Mouse (Mus musculus) brown adipose tissue, adult 24 weeks (tissue): Measurements from ENCODE around the gene 1700008O03Rik. TPM values are rescaled to one million over a fixed set of nuclear protein-coding genes. Genes with fewer than 3 reads are reported as not detected.

Experiments used
- H3K27ac ChIP-seq: fragments of 200-500 bp; replicated peaks from 2 replicates; pipeline ENCODE4 v1.5.1; 2012; ENCODE audit warnings: low read depth, mild to moderate bottlenecking, low read length
- H3K4me1 ChIP-seq: fragments of 200-500 bp; 2 replicates; pipeline ENCODE4 v1.6.1; 2012; ENCODE audit warnings: low read length, mixed read lengths; ENCODE audit not compliant: control insufficient read depth, insufficient read depth, insufficient read length
- H3K4me3 ChIP-seq: fragments of 200-500 bp; 2 replicates; pipeline ENCODE4 v1.5.1; 2012; ENCODE audit warnings: low read depth, mild to moderate bottlenecking, low read length, moderate library complexity; ENCODE audit not compliant: insufficient read depth
- polyA plus RNA-seq: library from polyadenylated mRNA; stranded (reverse); fragments of >200 nt; gene quantifications from 2 replicates; pipeline ENCODE4 v1.2.4, GENCODE M21; 2012; ENCODE audit not compliant: missing spikeins, insufficient read depth, insufficient read length

1700008O03Rik gene
- not detected in 2 replicates for polyA plus RNA-seq

DNA sequence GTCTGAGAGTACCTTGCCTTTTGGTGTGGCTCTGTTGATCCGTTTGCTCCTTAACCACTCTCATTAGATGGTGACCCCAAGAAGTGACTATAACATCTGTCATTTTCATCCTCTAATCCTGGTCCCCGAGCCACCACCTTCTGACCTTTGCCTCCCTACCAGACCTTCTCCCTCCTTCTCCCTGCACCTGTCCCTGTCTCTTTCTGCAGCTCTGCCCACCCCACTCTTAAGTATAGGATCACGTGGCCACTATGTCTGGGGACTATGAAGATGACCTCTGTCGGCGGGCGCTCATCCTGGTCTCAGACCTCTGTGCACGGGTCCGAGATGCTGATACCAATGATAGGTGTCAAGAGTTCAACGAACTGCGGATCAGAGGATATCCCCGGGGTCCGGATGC lies at the start of gene 1700008O03Rik:
TSS of gene 1700008O03Rik (minus strand) at position 101 of the 400 bp plus-strand sequence.
- Histone ChIP-seq H3K27ac (no peak within 1 kb of the TSS), H3K4me1 (no peaks in the 10 kb centered on the region), H3K4me3 (peak within 1 kb of the TSS; percentile 61)

DNA sequence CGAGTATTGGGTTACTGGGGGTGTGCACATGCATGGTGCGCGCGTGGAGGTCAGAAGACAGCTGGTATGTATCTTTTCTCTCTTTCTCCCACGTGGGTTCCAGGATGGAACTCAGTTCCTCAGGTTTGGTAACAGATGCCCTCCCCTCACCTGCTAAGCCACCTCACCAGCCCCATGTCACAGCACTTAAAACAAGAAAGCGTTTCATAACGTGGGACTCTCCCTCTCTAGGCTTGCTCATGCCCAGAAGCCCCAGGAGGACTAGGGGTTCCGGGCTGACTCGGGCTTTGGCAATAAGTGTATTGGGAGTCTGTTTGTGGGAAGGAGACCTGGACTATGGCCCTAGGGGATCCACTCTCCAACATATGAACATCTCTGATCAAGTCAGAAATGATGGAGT lies 48.5 kb upstream of the 1700008O03Rik start:
- H3K4me3 ChIP-seq = no peak overlapping the region
- no peak overlapping the region for H3K27ac ChIP-seq
- no peaks in the 10 kb centered on the region for H3K4me1 ChIP-seq

DNA sequence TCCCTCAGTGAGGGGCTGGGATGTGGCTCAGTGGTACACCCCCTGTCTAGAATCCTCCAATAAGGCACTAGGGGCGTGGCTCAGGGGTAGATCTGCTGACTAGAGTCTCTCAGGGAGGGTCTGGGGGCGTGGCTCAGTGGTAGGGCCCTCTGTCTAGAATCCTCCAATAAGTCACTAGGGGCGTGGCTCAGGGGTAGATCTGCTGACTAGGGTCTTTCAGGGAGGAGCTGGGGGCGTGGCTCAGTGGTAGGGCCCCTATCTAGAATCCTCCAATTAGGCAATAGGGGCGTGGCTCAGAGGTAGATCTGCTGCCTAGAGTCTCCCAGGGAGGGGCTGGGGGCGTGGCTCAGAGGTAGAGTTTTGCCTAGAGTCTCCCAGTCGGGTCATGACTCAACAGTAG lies 47.8 kb upstream of the 1700008O03Rik start:
- H3K4me1 ChIP-seq = no peaks in the 10 kb centered on the region
- H3K27ac ChIP-seq = no peak overlapping the region
- H3K4me3 ChIP-seq = no peak overlapping the region

DNA sequence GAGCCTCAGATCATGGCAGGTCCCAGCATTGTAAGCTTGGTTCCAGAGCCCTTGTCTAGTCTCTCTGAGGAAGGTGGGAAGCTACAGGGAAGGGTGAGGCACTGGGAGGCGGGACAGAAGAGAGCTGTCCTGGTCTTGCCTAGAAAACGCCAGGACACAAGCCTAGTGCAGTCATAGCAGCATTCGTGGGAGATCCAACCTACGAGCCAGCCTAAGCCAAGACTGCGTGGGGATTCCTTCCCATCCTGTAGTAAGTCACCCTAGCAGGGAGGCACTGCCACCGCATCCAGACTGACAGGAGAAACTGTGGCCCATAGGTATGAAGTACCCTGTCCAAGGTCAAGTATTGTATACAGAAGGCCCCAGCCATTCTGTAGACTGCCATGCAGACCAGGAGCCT lies 46.9 kb upstream of the 1700008O03Rik start:
- H3K4me3 ChIP-seq = no peak overlapping the region
- H3K4me1 ChIP-seq = 0 out of 2 replicates have a peak, but pooled peaks cover 2% of the 10 kb centered on the region
- H3K27ac ChIP-seq = no peak overlapping the region

DNA sequence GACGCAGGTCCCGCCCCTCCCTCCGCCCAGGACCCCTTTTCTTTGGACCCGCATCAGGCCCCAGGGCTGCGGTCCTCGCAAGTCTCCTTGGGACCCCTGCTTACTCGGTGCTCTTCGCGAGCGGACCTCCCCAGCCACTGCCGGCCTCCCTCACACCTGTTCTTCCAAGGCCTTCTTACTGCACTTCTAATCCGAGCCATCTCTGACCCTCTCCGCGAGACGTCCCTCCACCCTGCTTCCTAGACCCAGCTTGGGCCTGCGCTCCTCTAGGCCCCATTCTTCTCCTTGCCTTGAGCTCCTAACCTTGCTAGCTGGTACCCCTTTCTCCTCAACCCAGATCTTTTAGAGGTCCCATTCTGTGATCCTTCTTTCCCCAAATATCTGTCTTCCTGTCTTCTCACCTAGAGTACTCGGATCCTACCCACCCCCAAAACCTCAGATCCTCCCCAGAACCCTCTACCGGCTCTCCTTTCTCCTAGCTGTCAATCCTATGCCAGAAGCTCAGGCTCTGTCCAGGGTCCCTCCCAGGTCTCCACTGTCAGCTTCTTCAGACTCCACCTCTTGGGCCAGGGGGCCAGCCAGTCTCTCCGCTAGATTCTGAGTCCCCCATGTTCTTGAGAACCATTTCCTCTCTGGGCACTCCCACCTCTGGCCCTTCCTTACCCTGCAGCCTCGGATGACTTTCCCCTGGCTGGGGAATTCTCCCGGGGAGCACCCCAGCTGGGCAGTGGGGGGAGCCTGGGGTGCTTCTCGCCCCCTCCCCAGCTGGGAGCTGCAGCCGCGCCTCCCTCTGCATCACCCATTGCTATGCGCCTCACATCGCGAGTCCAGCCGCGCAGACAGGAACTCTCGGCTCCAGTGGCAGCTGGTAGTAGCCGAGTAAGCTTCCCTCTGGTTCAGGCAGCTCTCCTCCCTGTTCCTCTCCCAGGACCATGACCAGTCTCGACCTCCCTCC lies 44.2 kb upstream of the 1700008O03Rik start:
- H3K4me1 ChIP-seq = 0 out of 2 replicates have a peak, but pooled peaks cover 2% of the 10 kb centered on the region
- H3K4me3 ChIP-seq = no peak overlapping the region

DNA sequence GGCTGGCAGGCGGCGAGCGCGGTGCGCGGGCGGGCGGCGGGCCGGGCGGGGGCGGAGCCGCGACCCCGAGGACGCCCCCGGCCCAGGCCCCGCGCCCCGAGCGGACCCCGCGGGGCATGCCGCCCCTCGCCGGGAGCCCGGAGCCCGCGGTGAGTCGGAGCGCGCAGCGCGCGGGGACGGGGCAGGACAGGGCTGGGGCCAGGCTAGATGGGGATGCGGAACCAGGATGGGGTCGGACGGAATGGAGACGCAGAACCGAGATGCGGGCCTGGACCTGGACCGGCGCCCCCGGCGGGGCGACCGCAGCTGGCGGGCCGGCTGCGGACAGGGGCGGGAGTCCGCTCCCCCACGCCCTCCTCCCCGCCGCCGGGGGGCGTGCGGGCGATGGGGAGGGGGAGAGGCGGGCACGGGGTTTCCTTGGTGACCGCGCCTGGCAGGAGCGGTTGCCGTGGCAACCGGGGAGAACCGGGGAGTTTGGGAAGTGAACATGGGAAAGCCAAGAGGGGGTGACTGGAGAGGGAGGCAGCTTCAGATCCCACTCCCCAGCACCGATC lies 43.4 kb upstream of the 1700008O03Rik start, which contains the start of gene Lrrc4b:
TSS of gene Lrrc4b (plus strand) at position 51 of the 554 bp plus-strand sequence.
- H3K27ac ChIP-seq = no peak within 1 kb of the TSS
- 0 out of 2 replicates have a peak, but pooled peaks cover 2% of the 10 kb centered on the region for H3K4me1 ChIP-seq
- no peak within 1 kb of the TSS for H3K4me3 ChIP-seq

More for the DNA sequence above, 44.2 kb upstream of the 1700008O03Rik start:
- H3K27ac ChIP-seq = no peak overlapping the region

DNA sequence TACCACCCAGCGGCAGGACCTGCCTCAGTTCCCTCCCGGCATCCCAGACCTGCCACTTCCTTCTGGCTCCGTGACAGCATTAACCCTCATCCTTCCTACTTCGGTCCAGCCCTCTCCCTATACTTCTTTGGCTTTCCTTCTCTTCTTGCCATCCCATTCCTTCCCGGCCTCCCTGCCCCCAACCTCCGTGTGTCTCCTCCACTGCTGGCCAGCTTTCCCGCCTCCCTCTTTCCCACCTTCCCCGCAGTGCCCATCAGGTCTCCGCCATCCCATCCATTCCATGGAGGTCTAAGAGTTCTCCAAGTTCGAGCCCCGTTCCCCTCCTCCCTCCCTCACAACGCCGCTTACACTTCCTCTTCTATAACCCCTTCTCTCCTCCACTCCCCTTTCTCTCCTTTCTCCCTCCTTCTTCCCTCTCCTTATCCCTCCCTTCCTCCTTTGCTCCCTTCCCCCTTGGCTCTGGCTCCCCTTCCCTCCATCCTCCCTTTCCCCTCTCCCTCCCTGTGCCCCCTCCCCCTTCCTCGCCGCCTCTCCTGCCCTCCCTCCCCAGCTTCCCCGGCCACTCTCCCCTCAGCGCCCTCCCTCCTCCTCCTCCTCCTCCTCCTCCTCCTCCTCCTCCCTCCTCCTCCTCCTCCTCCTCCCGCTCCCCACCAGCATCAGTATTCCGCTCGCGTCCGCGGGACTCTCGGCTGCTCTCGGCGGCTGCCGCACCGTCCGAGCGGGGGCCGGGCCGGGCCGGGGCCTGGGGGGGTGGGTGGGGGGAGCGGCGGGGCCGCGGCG lies 42.7 kb upstream of the 1700008O03Rik start:
- Histone ChIP-seq H3K27ac (no peak overlapping the region), H3K4me3 (no peak overlapping the region), H3K4me1 (0 out of 2 replicates have a peak, but pooled peaks cover 2% of the 10 kb centered on the region)

DNA sequence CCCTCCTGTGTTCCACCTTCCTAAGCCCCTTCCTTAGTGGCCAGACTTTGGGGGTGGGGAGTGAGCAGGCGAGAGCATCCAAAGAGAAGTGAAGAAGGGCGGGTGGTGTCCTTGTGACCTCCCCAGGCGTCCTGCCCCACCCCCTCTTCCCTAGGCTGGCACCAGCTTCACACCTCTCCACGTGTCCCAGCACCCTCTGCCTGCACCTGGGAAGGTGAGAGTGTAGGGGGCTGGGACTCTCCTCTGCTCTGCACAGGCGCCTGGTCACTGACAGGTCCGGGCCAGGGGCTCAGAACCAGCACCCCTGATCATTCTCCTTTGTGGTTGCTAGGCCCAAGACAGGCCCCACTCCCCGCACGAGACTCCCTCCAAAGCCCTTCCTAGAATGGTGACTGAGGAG lies 42.0 kb upstream of the 1700008O03Rik start:
- Histone ChIP-seq H3K27ac (no peak overlapping the region), H3K4me1 (0 out of 2 replicates have a peak, but pooled peaks cover 2% of the 10 kb centered on the region), H3K4me3 (no peak overlapping the region)

DNA sequence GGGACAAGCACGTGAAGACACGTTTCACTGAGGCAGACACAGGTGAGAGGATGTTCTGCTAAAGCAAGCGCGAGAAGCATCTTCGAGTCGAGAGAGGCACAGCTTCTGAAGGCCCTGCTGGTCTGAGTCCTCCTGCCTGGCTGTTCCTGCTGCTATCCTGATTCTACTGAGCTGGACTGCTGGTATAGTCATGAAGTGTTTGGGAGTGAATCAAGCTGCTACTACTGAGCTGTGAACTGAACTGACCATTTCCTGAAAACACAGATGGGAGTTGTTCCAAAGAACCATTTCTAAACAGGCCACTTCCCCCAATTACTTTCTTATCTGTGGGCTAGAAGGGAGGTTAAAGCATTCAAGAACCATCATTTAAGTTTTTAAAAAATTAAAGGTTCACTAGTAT lies 27.7 kb upstream of the 1700008O03Rik start:
- no peak overlapping the region for H3K4me3 ChIP-seq
- H3K4me1 ChIP-seq = no peaks in the 10 kb centered on the region
- no peak overlapping the region for H3K27ac ChIP-seq

DNA sequence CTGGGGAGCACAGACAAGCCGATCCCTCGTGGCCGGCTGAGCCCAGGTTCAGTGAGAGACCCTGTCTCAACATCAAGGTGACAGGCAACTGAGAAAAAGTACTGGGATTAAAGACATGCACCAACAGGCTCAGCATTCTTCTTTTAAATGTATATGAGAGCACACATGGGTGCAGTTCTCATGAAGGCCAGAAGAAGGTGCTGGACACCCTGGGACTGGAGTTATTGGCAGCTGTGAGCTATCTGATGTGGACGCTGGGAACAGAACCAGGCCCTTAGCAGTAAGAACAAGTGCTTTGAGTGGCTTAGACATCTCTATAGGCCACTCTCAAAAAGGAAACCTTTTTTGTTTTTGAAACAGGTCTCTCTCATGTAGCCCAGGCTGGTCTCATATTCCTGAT lies 25.5 kb upstream of the 1700008O03Rik start:
- Histone ChIP-seq H3K27ac (no peak overlapping the region), H3K4me3 (no peak overlapping the region), H3K4me1 (no peaks in the 10 kb centered on the region)

DNA sequence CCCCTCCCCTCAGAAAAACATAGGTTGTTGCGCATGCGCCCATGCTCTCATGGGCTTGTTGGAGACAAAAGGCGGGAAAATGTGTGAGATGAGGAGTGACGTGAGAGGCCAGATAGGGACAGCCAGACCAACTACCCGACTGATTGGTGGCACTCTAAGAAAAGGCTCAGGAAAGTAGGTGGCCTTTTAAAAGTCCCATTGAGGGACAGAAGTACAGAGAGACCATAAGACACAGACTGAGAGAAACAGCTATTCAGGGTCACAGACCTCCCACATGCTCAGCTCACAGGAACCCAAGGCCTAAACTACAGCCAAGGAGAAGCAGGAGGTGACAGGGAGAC lies 20.4 kb upstream of the 1700008O03Rik start:
- no peaks in the 10 kb centered on the region for H3K4me1 ChIP-seq
- peak overlapping the region; percentile 33; the same call in 1 of the 2 replicates for H3K4me3 ChIP-seq
- no peak overlapping the region for H3K27ac ChIP-seq

DNA sequence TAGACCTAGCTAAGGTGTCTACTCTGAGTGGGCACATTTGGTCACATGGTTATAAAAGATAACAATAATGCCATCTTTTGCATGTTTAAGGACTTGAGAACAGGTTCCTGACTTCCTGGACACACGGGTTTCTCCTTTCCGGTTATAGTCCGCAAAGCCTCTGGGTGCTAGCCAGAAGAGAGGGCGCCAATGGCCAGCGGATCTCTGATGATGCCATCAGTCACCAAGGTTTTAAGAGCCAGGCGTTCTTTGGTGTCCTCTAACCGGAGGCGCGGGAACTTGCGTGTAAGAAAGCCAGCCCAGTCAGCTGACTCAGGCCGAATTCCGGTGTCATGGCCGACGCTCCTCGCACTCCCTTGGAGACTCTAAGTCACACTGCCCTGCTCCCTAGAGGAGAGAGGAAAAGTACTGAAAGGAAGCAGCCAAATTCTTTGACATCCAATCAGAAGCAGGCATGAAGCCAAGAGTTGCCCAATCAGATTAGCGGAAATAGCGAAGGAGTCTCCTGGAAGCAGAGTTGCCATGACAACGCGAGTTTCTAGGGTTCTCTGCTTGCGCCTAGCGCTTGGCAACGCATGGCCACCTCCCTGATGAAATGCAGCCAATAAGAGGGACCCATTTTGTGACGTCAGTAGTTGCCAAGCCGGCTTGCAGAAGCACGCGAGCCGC lies 19.9 kb upstream of the 1700008O03Rik start:
- H3K27ac ChIP-seq = no peak overlapping the region
- H3K4me3 ChIP-seq = peak overlapping the region; percentile 33
- no peaks in the 10 kb centered on the region for H3K4me1 ChIP-seq

DNA sequence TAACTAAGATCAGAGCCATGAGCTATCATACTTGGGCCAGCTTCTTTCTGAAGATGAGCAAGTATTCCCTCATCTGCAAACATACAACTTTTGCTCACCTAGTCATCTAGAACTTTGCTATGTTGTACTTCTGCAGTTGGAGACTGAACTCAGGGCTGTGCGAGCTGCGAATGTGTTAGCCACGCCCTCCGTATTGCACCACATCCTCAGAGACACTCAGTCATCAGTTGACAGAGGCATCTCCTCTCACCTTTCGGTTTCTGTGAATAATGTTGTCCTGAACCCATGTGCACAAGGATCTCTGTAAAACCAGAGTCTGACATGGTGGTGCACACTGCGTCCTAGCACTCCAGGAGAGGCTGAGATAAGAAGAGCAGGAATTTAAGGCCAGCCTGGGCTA lies 16.1 kb upstream of the 1700008O03Rik start:
- no peak overlapping the region for H3K4me3 ChIP-seq
- H3K27ac ChIP-seq = no peak overlapping the region
- no peaks in the 10 kb centered on the region for H3K4me1 ChIP-seq

DNA sequence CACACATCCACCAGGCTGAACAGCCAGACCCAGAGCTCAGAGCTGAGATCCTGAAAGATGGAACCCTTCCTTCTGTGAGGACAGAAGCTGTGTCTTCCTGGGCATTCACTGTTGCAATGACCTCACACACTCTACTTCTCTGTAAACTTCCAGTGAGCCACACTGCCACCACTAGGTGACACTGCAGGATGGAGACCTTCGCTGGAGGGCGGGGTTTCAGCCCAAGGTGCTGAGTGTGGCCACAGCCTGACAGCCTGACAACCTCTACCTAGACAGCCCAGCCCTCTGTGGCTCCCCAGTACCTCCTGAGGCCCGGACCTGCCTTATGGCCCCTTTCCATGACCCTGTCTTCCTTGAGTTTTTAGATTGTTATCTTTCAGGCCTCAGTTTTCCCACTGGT lies 12.9 kb upstream of the 1700008O03Rik start:
- Histone ChIP-seq H3K4me3 (no peak overlapping the region), H3K27ac (no peak overlapping the region), H3K4me1 (no peaks in the 10 kb centered on the region)
